Mouse (Mus musculus) E14TG2a.4 (cell line): ENCODE results near the gene Efhd2.

Experiments used
- H3K27me3 ChIP-seq: 2 replicates; pipeline ENCODE4 v1.6.1; 2014; ENCODE audit warnings: low read length, control low read depth; ENCODE audit not compliant: insufficient read depth
- H3K36me3 ChIP-seq: 2 replicates; pipeline ENCODE4 v1.6.1; 2014; ENCODE audit warnings: low read length, control low read depth; ENCODE audit not compliant: insufficient read depth
- H3K4me1 ChIP-seq: replicated peaks from 2 replicates; pipeline ENCODE4 v1.6.1; 2014; ENCODE audit warnings: low read depth, low read length, control low read depth
- H3K4me3 ChIP-seq: replicated peaks from 2 replicates; pipeline ENCODE4 v1.5.1; 2014; ENCODE audit warnings: mild to moderate bottlenecking, low read length
- H3K9me3 ChIP-seq: 2 replicates; pipeline ENCODE4 v1.6.1; 2014; ENCODE audit warnings: low read length, control low read depth
- CTCF ChIP-seq: conservative IDR thresholded peaks from 2 replicates; pipeline ENCODE4 v1.5.1; 2014; ENCODE audit warnings: low read length
- NANOG ChIP-seq: IDR thresholded peaks from 2 replicates; pipeline ENCODE4 v1.6.1; 2014; ENCODE audit warnings: borderline replicate concordance, low read length, mixed read lengths
- POU5F1 ChIP-seq: IDR thresholded peaks from 2 replicates; pipeline ENCODE4 v1.6.1; 2014; ENCODE audit warnings: low read length, borderline replicate concordance

The Efhd2 gene

DNA sequence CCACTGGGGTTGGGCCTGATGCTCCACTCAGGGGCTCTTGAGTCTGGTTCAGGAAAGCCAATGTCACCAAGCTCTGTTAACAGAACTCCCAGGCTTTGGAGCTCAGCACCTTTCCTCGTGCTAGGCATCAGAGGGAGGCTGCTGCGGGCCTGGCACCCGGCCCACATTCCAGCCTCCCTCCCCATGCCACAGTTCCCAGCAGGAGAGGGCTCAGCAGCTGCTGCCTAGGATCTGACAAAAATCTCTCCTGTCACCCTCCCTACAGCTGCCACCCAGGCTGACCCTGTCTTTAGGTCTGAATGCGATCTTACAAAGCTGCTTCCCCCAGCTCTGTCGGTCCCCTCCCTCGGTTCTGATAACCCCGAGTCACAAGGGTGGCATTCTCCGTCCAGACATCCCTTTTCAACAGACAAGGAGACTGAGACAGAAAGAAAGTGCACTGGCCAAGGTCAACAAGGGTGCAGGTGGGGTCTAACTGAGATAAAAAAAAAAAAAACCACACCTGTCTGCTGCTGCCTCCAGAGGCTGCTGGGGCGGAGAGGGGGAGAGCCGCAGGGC is 7.7 kb downstream of the Efhd2 start:
- H3K9me3 ChIP-seq: no peaks in the 10 kb centered on the region
- peaks cover 79% of the 10 kb centered on the region for H3K4me1 ChIP-seq
- peaks cover 18% of the 10 kb centered on the region for H3K36me3 ChIP-seq
- no peak for TF ChIP-seq NANOG
- TF ChIP-seq POU5F1: no peak
- no peak for TF ChIP-seq CTCF
- peak overlapping the region; percentile 35; the same call in 1 of the 2 replicates for H3K4me3 ChIP-seq
- peaks cover 7% of the 10 kb centered on the region; the same call in 1 of the 2 replicates for H3K27me3 ChIP-seq

DNA sequence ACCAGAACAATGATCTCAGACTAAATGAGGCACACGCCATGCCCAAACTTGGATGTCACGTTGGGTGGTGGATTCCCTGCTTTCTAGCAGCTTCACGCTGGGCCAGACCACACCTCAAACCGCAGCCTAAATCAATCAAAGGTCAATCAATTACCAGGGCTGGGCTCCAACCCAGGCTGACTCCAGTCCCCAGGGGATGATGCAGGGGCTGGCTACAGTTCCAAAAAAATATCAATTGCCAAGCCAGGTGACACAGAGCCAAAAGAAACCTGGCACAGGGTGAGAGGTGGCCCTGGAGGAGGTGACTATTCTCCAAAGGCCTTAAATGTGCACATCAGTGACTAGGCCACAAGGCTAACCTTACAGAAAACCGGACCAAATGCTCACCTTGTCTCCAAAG is 9.1 kb downstream of the Efhd2 start:
- no peak for TF ChIP-seq CTCF
- no peak for TF ChIP-seq POU5F1
- no peak for TF ChIP-seq NANOG
- Histone ChIP-seq H3K36me3 (peaks cover 19% of the 10 kb centered on the region), H3K4me3 (peak overlapping the region; percentile 49; the same call in 1 of the 2 replicates), H3K4me1 (peaks cover 77% of the 10 kb centered on the region), H3K9me3 (no peaks in the 10 kb centered on the region), H3K27me3 (no peaks in the 10 kb centered on the region)

DNA sequence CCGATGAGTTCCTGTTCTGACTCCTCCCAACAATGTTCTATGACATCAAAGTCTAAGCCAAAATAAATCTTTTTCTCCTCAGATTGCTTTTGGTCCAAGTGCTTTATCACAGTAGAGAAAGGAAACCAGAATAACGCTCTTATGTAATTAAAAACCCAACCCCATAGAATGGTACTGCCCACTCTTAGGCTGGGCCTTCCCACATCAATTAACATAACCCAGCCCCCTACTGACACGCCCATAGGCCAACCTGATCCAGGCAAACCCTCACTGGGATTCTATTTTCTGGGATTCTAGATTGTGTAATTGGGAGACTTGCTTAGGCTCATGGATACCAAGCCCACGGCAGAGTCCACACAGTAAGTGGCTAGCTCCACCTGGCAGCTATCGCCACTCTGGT is 9.7 kb downstream of the Efhd2 start:
- Histone ChIP-seq H3K9me3 (no peaks in the 10 kb centered on the region), H3K4me3 (peak overlapping the region; percentile 49; the same call in 1 of the 2 replicates), H3K4me1 (peaks cover 78% of the 10 kb centered on the region), H3K36me3 (peaks cover 18% of the 10 kb centered on the region), H3K27me3 (no peaks in the 10 kb centered on the region)
- no peak for TF ChIP-seq CTCF

DNA sequence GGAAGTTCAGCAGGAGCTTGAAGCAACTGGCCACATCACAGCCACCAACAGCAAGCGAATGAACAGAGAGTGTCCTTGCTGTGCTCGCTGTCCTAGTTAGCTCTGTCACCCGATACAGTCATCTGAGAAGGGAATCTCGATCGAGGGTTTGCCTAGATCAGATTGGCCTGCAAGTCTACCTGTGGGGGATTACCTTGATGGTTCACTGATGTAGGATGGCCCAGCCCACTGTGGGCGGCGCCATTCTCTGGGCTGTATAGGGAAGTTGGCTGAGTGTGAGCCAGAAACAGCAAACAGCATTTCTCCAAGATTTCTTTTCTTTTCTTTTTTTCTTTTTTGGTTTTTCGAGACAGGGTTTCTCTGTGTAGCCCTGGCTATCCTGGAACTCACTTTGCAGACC is 10.2 kb downstream of the Efhd2 start:
- H3K27me3 ChIP-seq: no peaks in the 10 kb centered on the region
- TF ChIP-seq POU5F1 (no peak), CTCF (no peak), NANOG (no peak)

GRCm38 (mm10) chr4:141863726-141864280 is 10.9 kb downstream of the Efhd2 start:
- Histone ChIP-seq H3K36me3 (peaks cover 12% of the 10 kb centered on the region; the same call in 1 of the 2 replicates), H3K9me3 (no peaks in the 10 kb centered on the region), H3K4me1 (peaks cover 74% of the 10 kb centered on the region), H3K4me3 (no peak overlapping the region), H3K27me3 (no peaks in the 10 kb centered on the region)
- no peak for TF ChIP-seq NANOG

More for the DNA sequence above, 10.2 kb downstream of the Efhd2 start:
- H3K4me3 ChIP-seq: no peak overlapping the region
- peaks cover 78% of the 10 kb centered on the region for H3K4me1 ChIP-seq
- no peaks in the 10 kb centered on the region for H3K9me3 ChIP-seq
- peaks cover 16% of the 10 kb centered on the region for H3K36me3 ChIP-seq

DNA sequence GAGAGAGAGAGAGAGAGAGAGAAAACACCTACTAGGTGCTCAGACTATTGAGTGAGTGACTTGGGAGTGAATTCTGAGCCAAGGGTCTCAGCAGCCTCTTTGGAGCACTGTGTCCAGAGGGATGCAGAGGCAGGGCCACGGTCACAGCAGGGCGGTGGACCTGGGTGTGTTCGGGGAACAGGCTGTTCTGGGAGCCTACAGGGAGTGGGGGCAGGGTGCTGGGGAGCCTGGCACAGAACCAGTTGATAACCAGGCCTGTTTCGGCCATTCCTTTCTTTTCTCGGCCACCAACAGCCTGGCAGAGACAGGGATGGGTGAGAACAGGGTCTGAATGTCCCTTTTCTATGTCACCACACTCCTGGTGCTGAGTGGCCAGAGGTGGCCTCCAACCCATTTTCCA is 11.9 kb downstream of the Efhd2 start:
- no peaks in the 10 kb centered on the region for H3K27me3 ChIP-seq
- H3K9me3 ChIP-seq: no peaks in the 10 kb centered on the region
- H3K4me1 ChIP-seq: peaks cover 67% of the 10 kb centered on the region
- no peak for TF ChIP-seq NANOG
- TF ChIP-seq CTCF: no peak
- TF ChIP-seq POU5F1: no peak
- H3K36me3 ChIP-seq: peaks cover 12% of the 10 kb centered on the region; the same call in 1 of the 2 replicates
- H3K4me3 ChIP-seq: no peak overlapping the region

DNA sequence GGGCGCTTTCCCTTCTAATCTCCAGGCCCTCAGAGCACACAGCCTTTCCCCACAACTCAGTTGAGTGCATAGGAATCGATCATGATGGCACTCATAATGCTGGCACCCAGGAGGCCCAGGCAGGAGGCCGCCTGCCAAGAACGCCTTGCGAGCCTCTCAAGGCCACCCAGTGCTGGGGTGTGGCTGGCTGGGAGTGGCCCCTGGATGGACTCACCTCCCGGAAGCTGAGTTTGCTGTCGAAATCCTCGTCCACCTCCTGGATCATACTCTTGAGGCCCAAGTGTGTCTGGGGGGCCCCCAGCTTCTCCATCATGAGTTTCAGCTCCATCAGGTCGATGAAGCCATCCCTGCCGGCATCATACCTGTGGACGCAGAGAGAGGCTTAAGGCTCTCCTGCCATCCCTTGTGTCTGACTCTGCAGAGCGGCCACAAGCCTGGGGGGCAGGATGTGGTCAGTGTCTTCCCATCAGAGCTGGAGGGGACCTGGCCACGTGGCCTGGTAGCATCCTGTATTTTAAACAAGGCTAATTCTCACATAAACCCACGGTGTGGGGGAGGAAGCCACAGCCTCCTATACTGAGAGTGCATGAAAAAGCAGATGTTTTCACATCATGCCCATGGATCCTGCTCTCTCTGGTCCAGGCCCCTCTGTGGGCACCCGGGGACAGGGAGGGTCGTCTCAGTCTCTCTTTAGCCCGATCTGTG is 13.0 kb downstream of the Efhd2 start:
- no peaks in the 10 kb centered on the region for H3K27me3 ChIP-seq
- TF ChIP-seq NANOG (no peak), POU5F1 (no peak), CTCF (no peak)
- H3K36me3 ChIP-seq: peaks cover 12% of the 10 kb centered on the region; the same call in 1 of the 2 replicates
- peaks cover 61% of the 10 kb centered on the region for H3K4me1 ChIP-seq
- H3K9me3 ChIP-seq: no peaks in the 10 kb centered on the region
- H3K4me3 ChIP-seq: no peak overlapping the region

DNA sequence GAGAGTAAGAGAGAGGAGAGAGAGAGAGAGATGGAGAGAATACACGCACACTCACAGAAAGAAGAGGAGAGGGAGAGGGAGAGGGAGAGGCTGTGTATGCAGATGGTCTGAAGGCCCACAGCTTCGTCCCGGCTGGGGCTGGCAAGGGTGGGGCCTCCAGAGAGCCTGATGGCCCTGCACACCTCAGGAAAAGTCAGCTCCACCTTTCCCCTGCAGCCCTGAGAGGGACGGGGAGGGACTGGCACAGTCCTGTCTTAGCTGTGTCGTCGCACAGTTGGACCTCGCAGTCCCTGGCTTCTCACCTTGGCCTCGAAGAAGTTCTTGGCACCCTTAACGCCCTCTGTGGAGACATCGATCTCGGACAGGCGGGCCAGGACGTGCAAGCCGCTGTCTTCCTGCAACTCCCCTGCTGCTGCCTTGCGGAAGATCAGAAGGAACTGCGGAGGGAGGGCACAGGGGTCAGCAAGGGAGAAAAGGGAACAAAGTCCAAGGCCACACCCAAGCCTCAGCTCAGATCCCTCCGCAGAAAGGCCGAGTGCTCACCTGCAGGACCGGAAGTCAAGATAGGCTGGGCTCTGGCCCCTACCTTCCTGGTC is 14.4 kb downstream of the Efhd2 start:
- H3K36me3 ChIP-seq: peaks cover 12% of the 10 kb centered on the region; the same call in 1 of the 2 replicates
- H3K4me3 ChIP-seq: peak overlapping the region; percentile 35; the same call in 1 of the 2 replicates
- peaks cover 51% of the 10 kb centered on the region for H3K4me1 ChIP-seq
- no peaks in the 10 kb centered on the region for H3K9me3 ChIP-seq
- H3K27me3 ChIP-seq: 0 out of 2 replicates have a peak, but pooled peaks cover under 1% of the 10 kb centered on the region
- TF ChIP-seq NANOG: no peak
